Mouse (Mus musculus): ENCODE data around the gene Npcd.

Gene Npcd

DNA sequence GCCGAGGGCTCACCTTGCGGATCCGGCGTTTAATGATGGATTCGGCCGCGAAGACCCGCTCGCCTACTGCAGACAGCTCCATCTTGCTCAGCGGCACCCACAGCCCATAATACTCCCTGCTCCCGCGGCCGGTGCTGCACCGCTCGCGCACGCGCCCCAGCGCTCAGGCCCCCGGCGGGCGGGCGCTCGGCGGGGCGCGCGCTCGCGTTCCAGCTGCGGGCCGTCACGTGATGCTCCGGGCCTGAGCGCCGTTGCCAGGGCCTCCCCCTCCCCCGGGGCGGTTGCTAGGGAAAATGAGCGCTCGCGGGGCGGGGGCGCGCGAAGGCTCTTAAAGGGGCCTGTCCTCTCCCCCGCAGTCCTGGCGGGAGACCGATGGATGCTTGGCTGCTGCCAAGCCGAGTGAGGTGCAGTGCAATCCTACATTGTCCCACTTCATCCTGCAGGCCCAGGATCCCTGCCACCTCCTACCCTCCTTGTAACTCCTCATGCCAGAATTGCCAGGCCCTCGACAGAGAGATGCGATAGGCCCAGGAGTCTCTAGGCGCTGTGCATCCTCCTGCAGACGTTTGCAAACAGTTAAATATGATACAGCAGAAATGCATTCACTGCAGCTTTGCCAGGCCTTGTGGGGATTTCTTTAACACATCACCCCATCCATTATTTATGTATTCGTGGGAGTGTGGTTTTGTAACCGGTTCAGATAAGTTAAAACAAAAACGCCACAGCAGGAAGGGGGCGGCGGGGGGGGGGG is at the start of gene Npcd, which contains the start of gene Cbx6:
Gene Npcd (minus strand): TSS at position 108 of the 751 bp plus-strand sequence.
Gene Cbx6 (minus strand): TSS at position 559 of the 751 bp plus-strand sequence.
- DNase-seq (ENCODE audit: low spot score in 2 of 2): peak; percentile 89 to 90

DNA sequence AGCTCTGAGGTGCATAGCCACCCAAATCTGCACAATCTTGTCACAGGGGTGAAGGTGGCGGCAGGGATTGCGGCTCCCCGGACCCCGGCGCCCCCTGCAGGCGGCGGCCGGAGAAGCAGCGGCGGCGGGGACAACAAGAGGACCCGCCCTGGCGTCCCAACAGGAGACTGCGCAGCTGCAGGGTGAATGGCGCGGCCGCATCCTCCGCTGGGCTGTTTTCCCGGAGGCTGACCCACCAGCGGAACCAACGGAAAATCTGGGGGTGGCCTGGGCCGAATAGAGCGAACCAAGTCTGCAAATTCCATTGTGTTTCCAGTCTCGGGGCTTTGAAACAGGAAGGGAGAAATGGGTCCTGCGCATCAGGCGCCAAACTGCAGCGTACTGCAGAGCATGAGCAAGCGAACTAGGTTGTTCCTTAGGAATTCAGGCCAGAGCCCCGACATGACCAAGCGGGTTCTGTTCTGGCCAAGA is 49.4 kb upstream of the Npcd start:
- peak; percentile 89 to 91 for DNase-seq (ENCODE audit: low spot score in 2 of 2)

DNA sequence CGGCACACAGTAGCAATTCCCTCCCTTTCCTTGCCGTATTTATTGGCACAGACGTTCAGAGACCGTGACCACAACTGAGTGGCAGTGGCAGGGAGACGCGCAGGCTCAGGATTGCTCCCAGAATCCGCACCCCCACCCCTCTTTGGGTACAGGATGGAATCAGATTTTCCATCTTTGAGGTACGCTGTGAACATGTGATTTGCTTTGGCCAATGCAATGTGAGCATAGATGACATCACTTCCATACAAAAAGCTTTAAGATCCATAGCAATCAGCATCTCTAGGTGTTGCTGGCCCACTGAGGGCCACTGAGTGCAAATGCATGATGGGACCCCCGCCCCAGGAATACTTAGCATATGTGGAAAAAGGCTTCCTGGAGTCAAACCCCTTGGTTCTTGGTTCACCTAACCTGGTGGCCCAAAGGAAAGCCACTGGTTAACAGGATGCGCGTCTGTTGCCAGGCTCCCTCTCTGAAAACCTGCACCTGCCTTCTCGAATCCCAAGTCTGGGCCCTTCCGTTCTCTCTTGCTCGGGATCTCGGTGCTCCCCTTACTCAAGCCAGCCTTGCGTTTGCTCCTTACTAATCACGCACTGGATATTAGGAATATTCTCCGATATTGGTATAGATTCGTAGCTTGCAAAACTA is 48.7 kb upstream of the Npcd start:
- no peak for DNase-seq (ENCODE audit: low spot score in 2 of 2)

DNA sequence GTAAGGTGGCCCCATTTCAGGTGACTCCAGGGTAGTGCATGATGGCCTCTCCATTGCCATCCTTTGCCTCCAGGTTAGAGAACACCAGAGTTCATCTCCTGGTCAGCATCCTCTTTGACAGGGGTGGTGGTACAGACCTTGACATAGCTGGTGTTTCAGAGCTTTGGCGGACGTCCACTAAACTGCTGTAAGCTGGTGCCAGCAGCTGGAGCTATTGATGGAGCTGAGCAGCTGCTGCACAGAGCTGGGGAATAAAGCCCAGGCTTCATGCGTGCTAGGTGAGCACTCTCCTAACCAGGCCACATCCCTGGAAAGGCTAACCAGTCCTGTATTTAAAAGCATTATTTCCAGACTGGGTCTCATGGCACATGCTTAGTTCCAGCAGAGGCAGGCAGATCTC is 46.4 kb upstream of the Npcd start:
- DNase-seq (ENCODE audit: low spot score in 2 of 2): no peak

DNA sequence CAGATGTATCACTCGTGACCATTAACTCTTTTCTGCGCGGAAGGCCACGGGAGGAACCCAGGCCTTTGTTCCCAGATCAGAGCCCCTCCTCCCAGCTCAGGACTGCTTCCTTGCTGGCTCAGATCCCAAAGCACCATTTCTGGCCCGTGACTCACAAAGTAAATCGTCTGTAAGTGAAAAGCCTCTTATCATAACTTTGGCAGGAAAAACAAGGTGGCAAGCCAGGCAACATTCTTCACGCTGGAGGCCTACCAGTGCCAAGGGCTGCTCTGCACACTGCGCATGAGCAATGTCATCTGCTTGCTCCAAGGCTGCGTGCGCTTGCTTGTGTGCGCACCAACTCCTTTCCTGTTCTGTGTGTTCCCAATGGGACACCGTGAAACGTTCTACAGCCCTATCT is 45.3 kb upstream of the Npcd start:
- DNase-seq (ENCODE audit: low spot score in 2 of 2): peak; percentile 72 to 90

DNA sequence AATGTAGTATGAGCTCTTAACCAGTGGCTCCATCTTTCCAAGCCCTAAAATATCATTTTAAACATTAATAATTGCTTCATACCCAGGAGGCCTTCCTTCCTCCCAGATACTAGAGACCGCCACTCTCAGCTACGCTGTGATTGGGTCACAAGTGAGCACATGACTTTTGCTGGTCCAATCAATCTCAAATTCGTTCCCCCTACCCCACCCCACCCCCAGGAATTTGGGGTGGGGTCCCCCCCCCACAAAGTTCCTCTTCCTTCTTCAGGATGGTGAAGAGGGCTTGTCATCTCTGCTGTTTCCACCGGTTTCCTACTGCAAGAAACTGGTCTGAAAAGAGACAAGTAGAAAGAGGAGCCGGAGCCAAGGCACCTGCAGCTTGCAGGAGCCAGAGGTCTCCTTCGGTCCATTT is 44.7 kb upstream of the Npcd start:
- DNase-seq (ENCODE audit: low spot score in 2 of 2): no peak

DNA sequence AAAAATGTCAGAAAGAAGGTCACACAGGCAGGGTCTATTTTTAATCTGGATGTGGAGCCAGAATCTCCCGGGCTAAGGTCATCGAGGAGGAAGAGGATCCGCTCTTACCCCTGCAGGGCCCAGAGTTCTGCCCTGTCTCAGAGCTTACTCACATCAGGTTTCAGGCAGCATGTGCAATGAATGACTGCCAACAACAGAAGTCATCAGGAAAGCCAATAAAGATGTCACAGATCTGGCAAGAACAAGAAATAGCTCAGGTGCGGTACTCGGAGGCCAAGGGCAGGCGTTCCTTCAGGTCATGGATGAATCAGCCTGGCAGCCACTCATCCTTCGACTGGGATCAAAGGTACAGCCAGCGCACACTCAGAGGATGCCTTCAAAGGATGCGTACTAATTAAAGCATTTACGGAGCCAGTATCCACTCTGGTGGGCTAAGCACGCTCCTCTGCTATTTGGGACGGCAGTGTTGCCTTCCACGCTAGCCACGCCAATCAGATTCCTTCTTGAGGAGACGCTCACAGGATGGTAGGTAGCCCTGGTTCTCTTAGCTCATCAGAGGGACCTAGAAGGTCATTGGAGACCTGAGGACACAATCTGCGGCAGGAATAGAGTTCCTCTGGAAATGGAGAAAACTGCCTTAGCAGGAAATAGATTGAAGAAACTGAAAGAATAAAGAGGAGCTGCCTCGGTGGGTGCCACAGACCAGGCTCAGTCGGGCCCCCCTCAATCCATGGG is 41.4 kb upstream of the Npcd start:
- DNase-seq (ENCODE audit: low spot score in 2 of 2): no peak

DNA sequence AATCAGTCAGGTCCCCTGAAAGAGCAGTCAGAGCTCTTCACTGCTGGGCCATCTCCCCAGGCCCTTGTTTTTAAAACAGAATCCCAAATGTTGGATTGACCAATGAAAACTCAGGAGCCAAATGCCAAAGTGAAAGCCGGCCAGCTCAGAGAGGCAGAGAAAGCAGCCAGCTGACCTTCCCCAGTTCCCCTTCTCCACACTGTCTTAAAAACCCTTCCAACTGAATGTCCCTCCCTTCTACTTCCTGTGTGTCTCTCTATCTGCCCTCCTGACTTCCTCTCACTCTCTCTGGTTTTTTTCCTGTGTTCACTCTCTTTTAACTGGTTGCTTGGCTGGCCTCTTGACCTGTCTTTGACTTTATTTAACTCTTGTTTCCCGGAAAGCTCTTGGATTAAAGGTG is 40.0 kb upstream of the Npcd start:
- no peak for DNase-seq (ENCODE audit: low spot score in 2 of 2)

DNA sequence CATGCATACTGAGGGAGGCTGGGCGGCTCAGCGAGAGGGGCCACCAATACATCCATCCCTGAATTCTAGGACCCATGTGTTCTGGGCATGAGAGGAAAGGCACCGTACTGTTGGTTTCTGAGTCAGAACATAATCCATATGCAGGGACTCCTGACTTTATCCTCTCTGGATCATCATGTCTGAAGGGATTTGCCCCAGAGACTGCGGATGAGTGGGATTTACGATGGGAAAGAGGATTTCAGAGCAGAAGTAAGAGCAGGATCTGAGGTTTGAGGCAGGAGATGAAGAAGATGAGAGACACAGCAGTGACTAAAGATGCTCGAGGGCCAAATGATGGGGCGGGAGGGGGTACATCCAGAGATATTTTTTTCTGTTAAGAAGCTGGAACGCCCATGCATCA is 39.5 kb upstream of the Npcd start:
- no peak for DNase-seq (ENCODE audit: low spot score in 2 of 2)

DNA sequence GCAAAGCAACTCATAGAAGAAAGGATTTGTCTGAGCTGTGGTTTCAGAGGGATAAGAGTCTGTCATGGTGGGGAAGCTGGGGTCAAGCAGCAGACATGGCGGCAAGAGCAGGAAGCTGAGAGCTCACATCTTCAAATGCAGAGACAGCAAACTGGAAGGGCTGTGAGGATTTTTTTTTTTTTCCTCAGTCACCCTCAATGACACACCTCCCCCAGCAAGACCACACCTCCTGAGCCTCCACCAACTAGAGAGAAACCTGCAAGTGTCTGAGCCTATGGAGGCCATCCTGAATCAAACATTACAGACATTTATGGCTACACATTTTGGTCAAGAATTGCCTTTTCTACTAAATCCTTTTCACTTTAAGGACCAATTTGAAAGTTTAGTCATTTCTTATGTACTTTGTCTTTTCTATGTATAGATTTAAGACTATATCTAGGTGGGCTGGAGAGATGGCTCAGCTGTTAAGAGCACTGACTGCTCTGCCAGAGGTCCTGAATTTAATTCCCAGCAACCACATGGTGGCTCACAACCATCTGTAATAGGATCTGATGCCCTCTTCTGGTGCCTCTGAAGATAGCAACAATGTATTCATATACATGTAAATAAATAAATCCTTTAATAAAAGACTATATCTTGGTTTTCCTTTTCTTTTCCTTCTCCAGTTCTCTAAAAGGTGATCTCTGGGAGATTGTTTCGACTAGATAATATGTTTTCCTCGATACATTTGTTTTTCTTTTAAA is 33.4 kb upstream of the Npcd start:
- DNase-seq (ENCODE audit: low spot score in 2 of 2): no peak

DNA sequence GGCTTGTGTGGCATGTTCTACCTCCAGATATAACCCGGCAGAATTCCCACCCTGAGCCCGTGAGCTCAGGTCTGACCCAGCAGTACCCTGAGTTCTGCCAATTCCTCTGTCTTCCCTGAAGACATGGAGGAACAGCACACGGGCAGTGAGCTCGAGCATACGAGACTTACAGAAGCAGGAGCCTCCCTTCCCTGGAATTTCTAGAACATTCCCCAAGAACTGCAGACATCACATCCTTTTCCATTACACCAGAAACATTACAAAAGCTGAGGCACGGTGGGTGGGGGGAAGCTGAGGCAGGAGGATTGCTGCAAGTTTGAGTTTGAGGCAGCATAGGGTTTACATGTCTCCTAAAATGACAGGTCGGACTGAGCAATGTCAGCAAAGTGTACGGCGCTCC is 25.8 kb upstream of the Npcd start:
- no peak for DNase-seq (ENCODE audit: low spot score in 2 of 2)

DNA sequence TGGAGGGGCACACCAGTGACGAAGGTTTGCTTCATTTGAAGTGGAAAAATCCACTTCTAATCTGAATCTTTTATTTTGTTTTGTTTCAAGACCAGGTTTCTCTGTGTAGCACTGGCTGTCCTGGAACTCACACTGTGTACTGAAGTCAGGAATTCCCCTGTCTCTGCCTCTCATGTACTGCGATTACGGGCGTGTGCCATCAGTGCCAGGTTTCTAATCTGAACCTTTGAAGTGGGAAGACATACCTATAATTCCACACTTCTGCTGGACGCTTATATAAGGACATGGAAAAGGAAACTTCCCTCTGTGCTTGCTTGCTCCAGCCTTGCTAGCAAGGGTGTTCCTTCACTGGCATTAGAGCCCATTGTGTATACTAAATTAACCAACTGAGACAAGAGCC is 24.9 kb upstream of the Npcd start:
- DNase-seq (ENCODE audit: low spot score in 2 of 2): no peak

DNA sequence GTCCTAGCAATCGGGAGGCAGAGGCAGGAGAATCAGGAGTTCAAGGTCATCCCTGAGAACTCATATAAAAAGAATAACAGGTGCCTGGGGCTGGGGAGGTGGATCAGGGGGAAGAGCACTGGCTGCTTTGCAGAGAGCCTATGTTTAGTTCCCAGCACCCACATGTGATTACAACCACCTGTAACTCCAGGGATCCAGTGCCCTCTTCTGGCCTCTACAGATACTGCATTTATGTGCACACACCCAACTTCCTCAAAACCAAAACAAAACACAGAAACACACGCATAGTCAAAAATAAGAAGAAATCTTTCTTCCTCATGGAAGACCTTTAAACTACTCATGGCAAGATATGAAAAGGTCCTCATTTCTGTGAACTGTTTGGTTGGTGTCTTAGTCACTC is 16.1 kb upstream of the Npcd start:
- DNase-seq (ENCODE audit: low spot score in 2 of 2): no peak

DNA sequence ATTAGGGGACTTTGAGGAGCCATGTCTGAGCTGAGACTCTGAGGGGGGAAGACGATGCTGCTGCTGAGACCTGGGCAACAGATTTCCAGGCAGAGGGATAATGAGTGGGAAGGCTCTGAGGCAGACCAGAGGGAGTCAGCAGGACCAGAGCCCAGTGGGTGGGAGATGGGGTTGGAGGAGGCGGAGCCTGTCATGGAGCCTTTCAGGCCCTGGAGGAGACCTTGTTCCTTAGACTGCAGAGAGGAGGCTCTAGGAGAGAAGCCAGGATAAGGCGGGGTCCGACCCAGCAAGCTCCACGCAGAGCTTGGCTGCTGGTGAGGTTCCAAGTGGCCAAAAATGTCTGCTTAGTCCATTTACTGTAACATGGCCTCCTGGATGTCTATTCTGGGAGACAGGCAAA is 13.1 kb upstream of the Npcd start:
- peak in 1 of 2 experiments; percentile 65 for DNase-seq (ENCODE audit: low spot score in 2 of 2)

DNA sequence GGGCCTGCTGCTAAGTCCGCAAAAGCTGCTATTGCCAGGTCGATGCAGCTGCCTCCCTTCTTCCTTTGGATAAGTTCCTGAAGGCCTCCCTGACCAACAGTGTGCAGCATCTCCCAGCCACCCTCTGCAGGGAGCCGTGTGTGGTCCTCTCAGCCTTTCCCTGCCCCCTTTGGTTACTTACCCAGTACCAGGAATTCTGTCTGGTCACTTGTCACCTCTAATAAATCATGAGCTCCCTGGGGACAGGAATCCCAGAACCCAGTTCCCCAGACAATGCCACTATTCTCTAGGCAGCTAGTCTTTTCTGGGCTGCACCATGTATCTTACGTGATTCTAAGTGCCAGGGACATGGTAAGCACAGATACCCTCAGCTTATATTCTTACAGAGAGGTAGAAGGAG is 11.9 kb upstream of the Npcd start:
- no peak for DNase-seq (ENCODE audit: low spot score in 2 of 2)

DNA sequence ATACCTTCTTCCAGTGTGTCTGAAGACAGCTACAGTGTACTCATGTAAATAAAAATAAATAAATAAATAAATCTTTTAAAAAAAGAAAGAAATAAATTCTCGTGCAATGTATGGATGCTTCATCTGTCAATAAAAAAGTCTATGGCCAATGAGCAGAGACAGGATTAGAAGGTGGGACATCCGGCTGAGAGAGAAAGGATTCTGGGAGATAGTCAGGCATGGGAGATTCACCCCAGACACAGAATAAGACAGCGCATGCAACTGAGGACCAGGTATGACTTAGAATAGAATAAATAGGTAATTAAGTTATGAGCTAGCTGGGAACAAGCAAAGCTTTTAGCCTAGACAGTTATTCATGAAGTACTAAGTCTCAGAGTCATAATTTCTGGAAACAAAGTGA is 8.9 kb upstream of the Npcd start:
- DNase-seq (ENCODE audit: low spot score in 2 of 2): no peak

DNA sequence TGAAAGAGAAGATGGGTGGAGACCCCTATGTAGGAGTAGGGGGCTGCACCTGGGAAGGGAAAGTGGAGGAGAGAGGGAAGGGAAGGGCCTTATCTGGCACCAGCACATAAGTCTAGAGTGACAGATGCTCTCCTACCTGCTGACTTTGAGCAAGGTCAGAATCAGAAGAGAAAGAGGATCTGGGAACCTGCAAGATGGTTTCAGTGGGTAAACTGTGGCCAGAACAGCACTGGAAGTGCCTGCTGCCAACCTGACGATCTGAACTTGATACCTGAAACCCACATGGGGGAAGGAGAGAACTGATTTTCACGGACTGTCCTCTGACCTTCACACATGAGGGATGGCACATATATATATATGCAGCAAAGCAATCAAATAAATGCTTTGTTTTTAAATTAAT is 6.2 kb upstream of the Npcd start:
- DNase-seq (ENCODE audit: low spot score in 2 of 2): no peak

DNA sequence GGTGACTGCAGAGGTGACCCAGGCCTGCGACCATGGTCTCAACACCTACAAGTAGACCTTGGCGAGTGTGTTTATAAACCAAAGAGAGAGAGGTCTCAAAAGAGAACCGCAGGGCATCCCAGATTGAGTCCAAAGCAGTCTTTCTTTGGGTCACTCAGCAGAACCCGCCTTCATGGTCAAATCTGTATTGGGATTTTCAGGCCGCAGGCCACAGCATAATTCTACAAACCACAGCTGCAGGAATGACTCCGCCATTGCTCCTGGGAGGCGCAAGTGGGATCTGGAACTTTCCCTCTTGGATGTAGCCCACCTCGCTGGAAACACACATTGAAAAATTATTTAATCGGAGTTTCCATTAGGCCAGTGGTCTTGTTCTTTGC is 834 bp upstream of the Npcd start:
- no peak for DNase-seq (ENCODE audit: low spot score in 2 of 2)

DNA sequence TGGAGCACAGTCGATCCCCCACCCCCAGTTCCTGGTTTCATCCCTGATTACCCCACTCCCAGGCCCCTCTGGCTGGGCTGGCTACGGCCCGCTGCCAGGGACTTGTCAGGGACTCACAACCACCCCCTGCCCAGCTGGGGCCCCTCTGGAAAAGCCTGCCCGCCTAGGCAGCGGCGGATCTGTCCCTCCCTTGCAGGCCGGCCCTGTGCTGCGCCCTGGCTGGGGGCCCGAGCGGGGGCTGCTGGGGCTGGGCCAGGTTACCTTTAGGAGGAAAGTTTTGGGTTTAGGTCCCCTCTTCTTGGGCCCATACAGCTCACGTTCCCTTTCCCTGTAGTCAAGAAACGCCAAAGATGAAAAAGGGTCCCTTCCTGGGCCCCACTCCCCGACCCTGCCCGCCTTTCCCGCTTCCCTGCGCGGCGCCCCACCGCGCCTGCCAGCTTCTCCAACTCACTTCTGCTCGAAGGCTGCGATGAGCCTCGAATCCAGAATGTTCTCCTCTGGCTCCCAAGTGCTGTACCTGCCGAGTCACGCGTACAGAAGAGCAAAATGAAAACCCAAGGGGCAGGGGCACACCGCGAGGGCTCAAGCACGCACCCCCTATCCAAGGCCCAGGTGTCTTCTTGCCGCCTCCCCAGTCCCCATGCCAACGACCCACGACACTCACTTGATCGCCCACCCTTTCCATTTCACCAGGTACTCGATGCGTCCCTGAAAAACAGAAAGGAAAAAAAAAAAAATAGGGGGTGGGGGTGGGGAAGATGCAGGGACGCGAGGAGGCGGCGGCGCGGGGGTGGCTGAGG is 586 bp downstream of the Npcd start:
- peak in 1 of 2 experiments; percentile 44 for DNase-seq (ENCODE audit: low spot score in 2 of 2)

DNA sequence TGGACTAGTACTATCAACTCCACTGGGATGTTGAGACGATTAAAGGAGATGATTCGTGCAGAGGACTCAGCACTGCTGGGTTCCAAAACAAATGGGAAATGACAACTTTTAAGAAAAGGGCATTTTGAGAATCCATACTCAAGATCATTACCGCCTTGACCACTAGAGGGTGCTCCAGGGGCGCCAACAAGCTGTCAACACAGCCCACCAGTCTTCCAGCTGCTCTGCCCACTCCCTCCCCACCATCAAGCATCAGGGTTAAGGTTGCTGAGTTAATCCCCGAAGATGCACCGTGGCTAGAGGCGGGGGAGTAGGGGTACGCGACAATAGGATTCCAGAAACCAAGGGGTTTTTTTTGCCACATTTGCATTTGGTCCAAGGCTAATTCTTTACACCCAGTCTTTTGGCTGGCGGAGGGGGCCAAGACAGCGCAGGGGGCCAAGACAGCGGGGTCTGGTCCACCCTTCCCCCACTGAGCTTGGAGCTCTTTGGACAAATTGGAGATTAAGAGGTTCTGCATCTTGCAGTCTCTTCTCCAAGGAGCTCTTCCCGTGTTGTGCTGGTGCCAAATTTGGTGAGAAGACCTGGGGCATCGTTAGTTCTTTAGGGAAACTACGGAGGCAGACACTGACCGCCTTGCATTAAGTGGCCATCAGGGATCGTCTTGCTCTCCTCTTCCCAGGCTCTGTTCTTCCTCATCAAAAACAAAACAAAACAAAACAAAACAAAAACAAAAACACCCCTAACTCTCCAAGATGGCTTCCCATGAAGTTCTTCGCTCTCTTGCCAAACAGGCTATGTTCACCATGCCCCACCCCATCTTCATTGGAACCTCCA is 1.8 kb downstream of the Npcd start:
- peak; percentile 50 to 61 for DNase-seq (ENCODE audit: low spot score in 2 of 2)

Measured in urinary bladder, adult 18-20 months (tissue).